Mouse (Mus musculus) adrenal gland, adult 18-20 months (tissue): ENCODE measurements at regions not wholly inside any gene's neighbourhood (a gene's known extent, or its start where the extent isn't known, plus 50 kb on each side); places are given as distances from the start of the nearest gene placed in this dataset.
A peak's percentile ranks its signal among the peaks of the same experiment; 100 is the strongest.

Experiments
- DNase-seq, 2 experiments: peaks; one replicate each; pipeline ENCODE4 v3.0.0; 2021 to 2022; ENCODE audit warnings: low spot score in 2 of 2

GRCm38 (mm10) chr2:128333401-128334142 is 207.7 kb downstream of the Bcl2l11 start:
- DNase-seq, result no peak

- no peak for DNase-seq
Observed at GRCm38 (mm10) chr2:128334143-128334470, 208.3 kb downstream of the Bcl2l11 start.

- no peak for DNase-seq
Observed at GRCm38 (mm10) chr2:128334757-128335500, 209.1 kb downstream of the Bcl2l11 start.

GRCm38 (mm10) chr2:128337192-128337591 is 211.4 kb downstream of the Bcl2l11 start:
- no peak for DNase-seq

GRCm38 (mm10) chr2:128337791-128338190 is 212.0 kb downstream of the Bcl2l11 start:
- DNase-seq, result no peak

GRCm38 (mm10) chr2:128338474-128338873 is 212.6 kb downstream of the Bcl2l11 start:
- no peak for DNase-seq

- no peak for DNase-seq
Observed at GRCm38 (mm10) chr2:128339061-128339642, 213.3 kb downstream of the Bcl2l11 start.

- no peak for DNase-seq
Observed at GRCm38 (mm10) chr2:128339643-128340487, 214.0 kb downstream of the Bcl2l11 start.

GRCm38 (mm10) chr2:128340631-128341240 is 214.9 kb downstream of the Bcl2l11 start:
- no peak for DNase-seq

GRCm38 (mm10) chr2:128342212-128342611 is 216.4 kb downstream of the Bcl2l11 start:
- DNase-seq, result no peak

- DNase-seq, result no peak
Observed at GRCm38 (mm10) chr2:128345557-128345956, 219.7 kb downstream of the Bcl2l11 start.

GRCm38 (mm10) chr2:128348556-128348955 is 222.7 kb downstream of the Bcl2l11 start:
- DNase-seq, result no peak

GRCm38 (mm10) chr2:128351405-128351804 is 225.6 kb downstream of the Bcl2l11 start:
- DNase-seq, result no peak

GRCm38 (mm10) chr2:128352533-128352932 is 226.7 kb downstream of the Bcl2l11 start:
- no peak for DNase-seq

GRCm38 (mm10) chr2:128353457-128353856 is 227.6 kb downstream of the Bcl2l11 start:
- no peak for DNase-seq

- DNase-seq, result no peak
Observed at GRCm38 (mm10) chr2:128356326-128356725, 230.5 kb downstream of the Bcl2l11 start.

GRCm38 (mm10) chr2:128359106-128359505 is 231.9 kb upstream of the Spdye4c start:
- no peak for DNase-seq

GRCm38 (mm10) chr2:128360517-128360916 is 230.5 kb upstream of the Spdye4c start:
- no peak for DNase-seq

GRCm38 (mm10) chr2:128361436-128361835 is 229.6 kb upstream of the Spdye4c start:
- no peak for DNase-seq

GRCm38 (mm10) chr2:128364161-128364560 is 226.8 kb upstream of the Spdye4c start:
- peak in 1 of 2 experiments; percentile 31 for DNase-seq

- DNase-seq, result no peak
Observed at GRCm38 (mm10) chr2:128365004-128365403, 226.0 kb upstream of the Spdye4c start.
